Mouse (Mus musculus) embryonic facial prominence, embryonic 10.5 days (tissue): Measurements from ENCODE around the gene Gatad2b. TPM values are rescaled to one million over a fixed set of nuclear protein-coding genes. Genes with fewer than 3 reads are reported as not detected.

Experiments
- DNase-seq: peaks from one replicate; pipeline ENCODE4 v3.0.0-alpha.2; 2017; ENCODE audit warnings: low spot score
- H3K27ac ChIP-seq: fragments of 300-500 bp; sonication (generic); replicated peaks from 2 replicates; pipeline ENCODE4 v1.5.1; 2016; ENCODE audit warnings: mild to moderate bottlenecking
- H3K27me3 ChIP-seq: fragments of 300-500 bp; sonication (generic); replicated peaks from 2 replicates; pipeline ENCODE4 v1.6.1; 2016; ENCODE audit warnings: low read depth, mild to moderate bottlenecking; ENCODE audit not compliant: poor library complexity, severe bottlenecking
- H3K36me3 ChIP-seq: fragments of 300-500 bp; sonication (generic); replicated peaks from 2 replicates; pipeline ENCODE4 v1.6.1; 2016; ENCODE audit warnings: mild to moderate bottlenecking, moderate library complexity
- H3K4me1 ChIP-seq: fragments of 300-500 bp; sonication (generic); 2 replicates; pipeline ENCODE4 v1.6.1; 2016
- H3K4me3 ChIP-seq: fragments of 300-500 bp; sonication (generic); 2 replicates; pipeline ENCODE4 v1.5.1; 2016; ENCODE audit warnings: mild to moderate bottlenecking, moderate library complexity
- H3K9me3 ChIP-seq: fragments of 300-500 bp; sonication (generic); 2 replicates; pipeline ENCODE4 v1.6.1; 2016; ENCODE audit warnings: mild to moderate bottlenecking
- WGBS: fragments of 180-500 bp; shearing (Covaris S2); methylation state at CpG from one replicate; pipeline ENCODE4 v1.1.7; 2016; 5-methylcytosine and 5-hydroxymethylcytosine counted together
- microRNA-seq: library from miRNA; unstranded; fragments of <30 nt; microRNA quantifications from one replicate; pipeline ENCODE4, GENCODE M21; 2017
- polyA plus RNA-seq: library from polyadenylated mRNA; unstranded; fragments of >200 nt; fragmentation: Nextera tagmentation; extraction: Ambion mirVana; gene quantifications from 2 replicates; pipeline ENCODE4 v1.2.1, GENCODE M21; 2016

Gene Gatad2b
- polyA plus RNA-seq, 1 experiment from 2014 or later: 13.6 TPM

DNA sequence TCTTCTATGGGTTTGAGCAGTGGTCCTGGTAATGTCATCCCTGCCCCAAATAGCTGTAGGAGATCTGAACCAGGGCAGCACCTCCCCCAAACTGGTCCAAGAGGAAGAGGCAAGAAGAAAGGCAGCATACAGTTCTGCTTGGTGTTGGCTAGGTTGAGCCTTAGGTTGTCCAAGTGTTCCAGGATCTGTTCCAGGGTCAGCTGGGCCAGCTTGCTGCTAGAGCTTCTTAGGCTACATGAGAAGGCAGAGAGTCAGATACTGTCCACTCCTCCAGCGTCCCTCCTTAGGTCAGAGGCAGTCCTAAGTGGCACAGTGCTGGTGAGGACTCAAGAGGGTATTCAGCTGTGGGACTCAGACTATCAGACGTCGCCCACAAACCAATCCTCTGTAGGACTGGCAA lies 99.7 kb downstream of the Gatad2b start:
- no peak overlapping the region for H3K4me3 ChIP-seq
- H3K36me3 ChIP-seq: peaks cover 72% of the 10 kb centered on the region
- DNase-seq: no peak
- peaks cover 42% of the 10 kb centered on the region for H3K4me1 ChIP-seq
- no peaks in the 10 kb centered on the region for H3K9me3 ChIP-seq
- no peaks in the 10 kb centered on the region for H3K27me3 ChIP-seq
- 90% methylated on average over 3 of the region's 3 CpGs for WGBS
- H3K27ac ChIP-seq: no peak overlapping the region

GRCm38 (mm10) chr3:90395629-90396028 lies 102.7 kb downstream of the Gatad2b start:
- WGBS: 89% methylated on average over 3 of the region's 3 CpGs
- Histone ChIP-seq H3K36me3 (peaks cover 98% of the 10 kb centered on the region), H3K4me1 (peaks cover 12% of the 10 kb centered on the region), H3K4me3 (no peak overlapping the region), H3K27me3 (no peaks in the 10 kb centered on the region), H3K27ac (no peak overlapping the region), H3K9me3 (no peaks in the 10 kb centered on the region)
- no peak for DNase-seq

DNA sequence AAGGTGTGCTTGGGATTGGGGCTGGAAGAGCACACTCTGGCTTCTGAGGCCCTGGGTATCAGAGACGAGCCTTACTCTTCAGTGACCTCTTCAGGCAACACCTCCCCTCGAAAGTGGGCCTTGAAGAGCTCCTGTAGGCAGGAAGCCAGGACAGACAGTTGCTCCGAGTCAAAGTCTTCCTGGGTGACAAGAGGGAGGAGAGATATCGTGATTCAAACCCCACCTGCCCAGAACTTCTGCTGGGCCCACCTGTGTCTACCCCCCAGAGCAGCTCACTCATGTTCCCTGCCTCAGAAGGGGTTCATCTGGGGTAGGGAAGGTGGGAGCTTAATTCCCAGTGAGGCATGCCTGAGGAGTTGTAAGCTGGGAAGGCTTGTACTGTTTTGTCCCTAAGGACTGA lies 108.0 kb downstream of the Gatad2b start:
- WGBS: 81% methylated on average over 4 of the region's 4 CpGs
- H3K36me3 ChIP-seq: peaks cover 98% of the 10 kb centered on the region
- no peak overlapping the region for H3K27ac ChIP-seq
- no peaks in the 10 kb centered on the region for H3K9me3 ChIP-seq
- H3K4me1 ChIP-seq: no peaks in the 10 kb centered on the region
- no peak for DNase-seq
- H3K4me3 ChIP-seq: no peak overlapping the region
- H3K27me3 ChIP-seq: no peaks in the 10 kb centered on the region

- H3K4me3 ChIP-seq: no peak overlapping the region
- H3K9me3 ChIP-seq: no peaks in the 10 kb centered on the region
- DNase-seq: no peak
- H3K27ac ChIP-seq: no peak overlapping the region
- WGBS: 93% methylated on average over 3 of the region's 3 CpGs
- peaks cover 100% of the 10 kb centered on the region for H3K36me3 ChIP-seq
- H3K27me3 ChIP-seq: no peaks in the 10 kb centered on the region
- H3K4me1 ChIP-seq: no peaks in the 10 kb centered on the region
Measured at GRCm38 (mm10) chr3:90404121-90404520, 111.1 kb downstream of the Gatad2b start.

GRCm38 (mm10) chr3:90404609-90405008 lies 111.6 kb downstream of the Gatad2b start:
- no peak for DNase-seq
- H3K9me3 ChIP-seq: no peaks in the 10 kb centered on the region
- no peak overlapping the region for H3K4me3 ChIP-seq
- peaks cover 100% of the 10 kb centered on the region for H3K36me3 ChIP-seq
- H3K4me1 ChIP-seq: no peaks in the 10 kb centered on the region
- no peaks in the 10 kb centered on the region for H3K27me3 ChIP-seq
- WGBS: 85% methylated on average over 4 of the region's 4 CpGs
- no peak overlapping the region for H3K27ac ChIP-seq

GRCm38 (mm10) chr3:90406414-90406813 lies 113.4 kb downstream of the Gatad2b start:
- H3K9me3 ChIP-seq: no peaks in the 10 kb centered on the region
- H3K36me3 ChIP-seq: peaks cover 100% of the 10 kb centered on the region
- no peaks in the 10 kb centered on the region for H3K27me3 ChIP-seq
- 94% methylated on average over 5 of the region's 5 CpGs for WGBS
- no peaks in the 10 kb centered on the region for H3K4me1 ChIP-seq
- no peak overlapping the region for H3K27ac ChIP-seq
- DNase-seq: no peak
- no peak overlapping the region for H3K4me3 ChIP-seq

DNA sequence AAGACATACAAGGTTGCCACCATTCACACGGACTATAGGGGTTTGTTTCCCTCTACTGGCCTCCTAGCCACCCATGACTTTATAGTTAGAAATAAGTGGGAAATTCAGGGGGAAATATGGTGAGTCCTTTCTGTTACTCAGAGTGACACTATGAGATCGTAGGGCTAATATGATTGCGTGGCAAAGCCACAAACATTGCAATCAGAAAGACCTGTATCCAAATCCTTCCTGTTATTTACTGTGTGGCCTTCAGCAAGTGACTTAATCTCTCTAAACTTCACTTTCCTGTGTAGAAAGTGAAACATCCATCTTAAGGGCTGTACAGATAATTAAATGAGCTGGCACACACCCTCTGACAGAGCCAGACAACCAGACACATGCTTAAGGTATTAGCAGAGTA lies 115.7 kb downstream of the Gatad2b start:
- Histone ChIP-seq H3K4me3 (no peak overlapping the region), H3K27ac (no peak overlapping the region), H3K4me1 (peaks cover 6% of the 10 kb centered on the region; the same call in 1 of the 2 replicates), H3K9me3 (no peaks in the 10 kb centered on the region), H3K27me3 (no peaks in the 10 kb centered on the region), H3K36me3 (peaks cover 100% of the 10 kb centered on the region)
- 91% methylated on average over 3 of the region's 3 CpGs for WGBS
- no peak for DNase-seq

GRCm38 (mm10) chr3:90412312-90413010 lies 119.5 kb downstream of the Gatad2b start:
- no peak overlapping the region for H3K4me3 ChIP-seq
- H3K27me3 ChIP-seq: no peaks in the 10 kb centered on the region
- H3K4me1 ChIP-seq: peaks cover 6% of the 10 kb centered on the region; the same call in 1 of the 2 replicates
- H3K27ac ChIP-seq: no peak overlapping the region
- 56% methylated on average over 5 of the region's 5 CpGs for WGBS
- peak; percentile 76 for DNase-seq
- no peaks in the 10 kb centered on the region for H3K9me3 ChIP-seq
- peaks cover 100% of the 10 kb centered on the region for H3K36me3 ChIP-seq

- 63% methylated on average over 3 of the region's 3 CpGs for WGBS
- Histone ChIP-seq H3K4me1 (peaks cover 6% of the 10 kb centered on the region; the same call in 1 of the 2 replicates), H3K36me3 (peaks cover 100% of the 10 kb centered on the region), H3K4me3 (no peak overlapping the region), H3K27ac (no peak overlapping the region), H3K27me3 (no peaks in the 10 kb centered on the region), H3K9me3 (no peaks in the 10 kb centered on the region)
- no peak for DNase-seq
Measured at GRCm38 (mm10) chr3:90413011-90413396, 120.0 kb downstream of the Gatad2b start.

Small RNA genes within 50 kb of the gene (microRNA-seq; reads per million reads assigned to microRNA genes)
- not detected for gene Mir7012

Other genes with a start within 250 kb of the Gatad2b start
- 181 and 195 TPM in 2 replicates for gene 4933434E20Rik, start 241.5 kb upstream of the Gatad2b start, polyA plus RNA-seq
- gene Ubap2l, start 240.6 kb upstream of the Gatad2b start, polyA plus RNA-seq: 240 and 243 TPM in 2 replicates
- gene Tpm3, start 220.5 kb upstream of the Gatad2b start, polyA plus RNA-seq: 597 and 601 TPM in 2 replicates
- gene Nup210l, start 189.0 kb upstream of the Gatad2b start, polyA plus RNA-seq: 0.55 and 0.59 TPM in 2 replicates
- 1,048 and 1,124 TPM in 2 replicates for gene Rps27, start 79.5 kb upstream of the Gatad2b start, polyA plus RNA-seq
- 25.4 and 25.5 TPM in 2 replicates for gene Rab13, start 79.5 kb upstream of the Gatad2b start, polyA plus RNA-seq
- 79.3 and 81.4 TPM in 2 replicates for gene Jtb, start 61.6 kb upstream of the Gatad2b start, polyA plus RNA-seq
- 4.2 and 6.1 TPM in 2 replicates for gene Creb3l4, start 49.7 kb upstream of the Gatad2b start, polyA plus RNA-seq
- 60.9 and 64.2 TPM in 2 replicates for gene Slc39a1, start 45.0 kb upstream of the Gatad2b start, polyA plus RNA-seq
- gene Crtc2, start 39.0 kb upstream of the Gatad2b start, polyA plus RNA-seq: 26.1 and 26.8 TPM in 2 replicates
- 4.3 and 5.3 TPM in 2 replicates for gene Dennd4b, start 28.0 kb upstream of the Gatad2b start, polyA plus RNA-seq
- gene Slc27a3, start 96.8 kb downstream of the Gatad2b start, polyA plus RNA-seq: 29.4 and 33.9 TPM in 2 replicates
- gene Ints3, start 140.4 kb downstream of the Gatad2b start, polyA plus RNA-seq: 42.8 and 46.3 TPM in 2 replicates
- 2.0 and 3.3 TPM in 2 replicates for gene Npr1, start 172.7 kb downstream of the Gatad2b start, polyA plus RNA-seq
- gene Ilf2, start 182.9 kb downstream of the Gatad2b start, polyA plus RNA-seq: 356 and 367 TPM in 2 replicates
- gene Snapin, start 197.9 kb downstream of the Gatad2b start, polyA plus RNA-seq: 55.5 and 57.2 TPM in 2 replicates
- 181 and 188 TPM in 2 replicates for gene Chtop, start 216.3 kb downstream of the Gatad2b start, polyA plus RNA-seq
- 5.7 and 6.4 TPM in 2 replicates for gene S100a1, start 221.2 kb downstream of the Gatad2b start, polyA plus RNA-seq
- 8.3 and 8.5 TPM in 2 replicates for gene S100a13, start 221.3 kb downstream of the Gatad2b start, polyA plus RNA-seq
- gene S100a14, start 233.7 kb downstream of the Gatad2b start, polyA plus RNA-seq: not detected in 2 replicates
- 32.9 and 34.7 TPM in 2 replicates for gene S100a16, start 244.1 kb downstream of the Gatad2b start, polyA plus RNA-seq